Mouse (Mus musculus) erythroblast, embryonic 14.5 days (primary cell): ENCODE data around the gene Pde1a. TPM values are rescaled to one million over a fixed set of nuclear protein-coding genes. Genes with fewer than 3 reads are reported as not detected.

Experiments
- H3K27me3 ChIP-seq: 2 replicates; pipeline ENCODE4 v1.6.1; 2012; ENCODE audit warnings: inconsistent platforms; ENCODE audit not compliant: control insufficient read depth
- H3K36me3 ChIP-seq: 2 replicates; pipeline ENCODE4 v1.6.1; 2012; ENCODE audit warnings: mild to moderate bottlenecking, inconsistent platforms; ENCODE audit not compliant: control insufficient read depth
- H3K4me1 ChIP-seq: 2 replicates; pipeline ENCODE4 v1.6.1; 2012; ENCODE audit warnings: inconsistent platforms; ENCODE audit not compliant: control insufficient read depth
- H3K4me3 ChIP-seq: replicated peaks from 2 replicates; pipeline ENCODE3; 2012; ENCODE audit warnings: moderate library complexity, mild to moderate bottlenecking, inconsistent platforms
- H3K9me3 ChIP-seq: 2 replicates; pipeline ENCODE4 v1.6.1; 2012; ENCODE audit warnings: low read length, inconsistent platforms, mixed read lengths; ENCODE audit not compliant: control insufficient read depth
- GATA1 ChIP-seq: IDR thresholded peaks from 2 replicates; pipeline ENCODE4 v1.6.1; 2012; ENCODE audit warnings: low read length, inconsistent platforms, mixed read lengths
- TAL1 ChIP-seq: IDR thresholded peaks from 3 replicates; pipeline ENCODE4 v1.6.1; 2012; ENCODE audit warnings: low read length, inconsistent platforms, mixed read lengths
- polyA plus RNA-seq: library from polyadenylated mRNA; stranded (reverse); fragments of >175 nt; gene quantifications from 2 replicates; pipeline ENCODE4 v1.2.3, GENCODE M21; 2012

The Pde1a gene
- polyA plus RNA-seq, 1 experiment: not detected

- TF ChIP-seq TAL1 (no peak), GATA1 (no peak)
- Histone ChIP-seq H3K36me3 (no peaks in the 10 kb centered on the region), H3K4me1 (no peaks in the 10 kb centered on the region), H3K4me3 (no peak overlapping the region), H3K27me3 (no peaks in the 10 kb centered on the region), H3K9me3 (no peaks in the 10 kb centered on the region)
Observed at GRCm38 (mm10) chr2:79978992-79979391, 150.3 kb downstream of the Pde1a start.

GRCm38 (mm10) chr2:79977259-79977658, 152.0 kb downstream of the Pde1a start:
- TF ChIP-seq GATA1 (no peak), TAL1 (no peak)
- H3K4me1 ChIP-seq: no peaks in the 10 kb centered on the region
- no peak overlapping the region for H3K4me3 ChIP-seq
- no peaks in the 10 kb centered on the region for H3K27me3 ChIP-seq
- H3K9me3 ChIP-seq: no peaks in the 10 kb centered on the region
- no peaks in the 10 kb centered on the region for H3K36me3 ChIP-seq

- H3K27me3 ChIP-seq: no peaks in the 10 kb centered on the region
- TF ChIP-seq GATA1 (no peak), TAL1 (no peak)
- H3K4me1 ChIP-seq: no peaks in the 10 kb centered on the region
- no peak overlapping the region for H3K4me3 ChIP-seq
- no peaks in the 10 kb centered on the region for H3K9me3 ChIP-seq
- no peaks in the 10 kb centered on the region for H3K36me3 ChIP-seq
Observed at GRCm38 (mm10) chr2:79975947-79976346, 153.3 kb downstream of the Pde1a start.

GRCm38 (mm10) chr2:79972271-79972670, 157.0 kb downstream of the Pde1a start:
- Histone ChIP-seq H3K36me3 (no peaks in the 10 kb centered on the region), H3K9me3 (no peaks in the 10 kb centered on the region), H3K4me3 (no peak overlapping the region), H3K27me3 (no peaks in the 10 kb centered on the region), H3K4me1 (no peaks in the 10 kb centered on the region)
- TF ChIP-seq GATA1 (no peak), TAL1 (no peak)

GRCm38 (mm10) chr2:79969594-79969993, 159.7 kb downstream of the Pde1a start:
- Histone ChIP-seq H3K27me3 (no peaks in the 10 kb centered on the region), H3K4me3 (no peak overlapping the region), H3K4me1 (no peaks in the 10 kb centered on the region), H3K9me3 (no peaks in the 10 kb centered on the region), H3K36me3 (no peaks in the 10 kb centered on the region)
- TF ChIP-seq GATA1 (no peak), TAL1 (no peak)

GRCm38 (mm10) chr2:79966681-79967506, 162.4 kb downstream of the Pde1a start:
- TF ChIP-seq GATA1: no peak
- TF ChIP-seq TAL1: no peak
- H3K9me3 ChIP-seq: no peaks in the 10 kb centered on the region

GRCm38 (mm10) chr2:79966086-79966485, 163.2 kb downstream of the Pde1a start:
- Histone ChIP-seq H3K4me1 (no peaks in the 10 kb centered on the region), H3K4me3 (no peak overlapping the region), H3K27me3 (no peaks in the 10 kb centered on the region), H3K36me3 (no peaks in the 10 kb centered on the region), H3K9me3 (no peaks in the 10 kb centered on the region)
- TF ChIP-seq TAL1 (no peak), GATA1 (no peak)

More at GRCm38 (mm10) chr2:79966681-79967506, 162.4 kb downstream of the Pde1a start:
- Histone ChIP-seq H3K4me1 (no peaks in the 10 kb centered on the region), H3K4me3 (no peak overlapping the region), H3K27me3 (no peaks in the 10 kb centered on the region), H3K36me3 (no peaks in the 10 kb centered on the region)

- no peaks in the 10 kb centered on the region for H3K36me3 ChIP-seq
- H3K4me1 ChIP-seq: no peaks in the 10 kb centered on the region
- TF ChIP-seq TAL1 (no peak), GATA1 (no peak)
- H3K4me3 ChIP-seq: no peak overlapping the region
- no peaks in the 10 kb centered on the region for H3K9me3 ChIP-seq
- no peaks in the 10 kb centered on the region for H3K27me3 ChIP-seq
Observed at GRCm38 (mm10) chr2:79964964-79965363, 164.3 kb downstream of the Pde1a start.

- H3K27me3 ChIP-seq: no peaks in the 10 kb centered on the region
- TF ChIP-seq GATA1 (no peak), TAL1 (no peak)
- H3K4me3 ChIP-seq: no peak overlapping the region
- H3K36me3 ChIP-seq: no peaks in the 10 kb centered on the region
- H3K4me1 ChIP-seq: no peaks in the 10 kb centered on the region
- H3K9me3 ChIP-seq: no peaks in the 10 kb centered on the region
Observed at GRCm38 (mm10) chr2:79961421-79961820, 167.8 kb downstream of the Pde1a start.
